Mouse (Mus musculus): ENCODE results near the gene Abhd4.

DNA sequence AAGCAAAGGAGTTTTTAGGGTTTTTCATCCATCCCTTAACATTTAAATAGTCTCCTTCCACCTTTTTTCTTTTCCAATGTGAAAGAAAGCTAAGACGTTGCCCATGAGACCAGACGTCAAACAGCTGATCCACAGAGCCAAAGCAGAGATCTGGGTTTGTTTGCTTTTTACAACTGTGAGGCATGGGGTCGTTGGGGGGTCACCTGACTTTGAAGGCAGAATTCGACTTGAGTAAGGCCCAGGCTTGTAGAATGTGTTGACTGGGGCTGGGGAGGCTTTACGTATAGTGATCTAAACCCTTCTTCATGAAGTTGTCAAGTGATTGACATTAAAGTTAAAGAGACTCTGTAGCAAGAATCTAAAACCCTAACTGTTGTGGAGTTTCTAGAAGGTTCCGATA, 48.1 kb upstream of the Abhd4 start:
- TF ChIP-seq CTCF (IDR thresholded peaks at IDR 0.05; ENCODE audit: low read depth, low read length) (no peak), POLR2A (IDR thresholded peaks at IDR 0.05; ENCODE audit: borderline replicate concordance, low read depth, low read length) (no peak)
